Mouse (Mus musculus): Measurements from ENCODE around the gene Cd164.

The Cd164 gene

GRCm38 (mm10) chr10:41500941-41501340 lies 18.3 kb upstream of the Cd164 start:
- in situ Hi-C loops (cut with MboI): loop anchor here (5.0 to 10.0 kb wide), 2 partner anchors 69 to 196 kb away; partner anchors contain the start of genes Ak9 and Fig4

GRCm38 (mm10) chr10:41504996-41505395 lies 14.2 kb upstream of the Cd164 start:
- in situ Hi-C loops (cut with MboI): loop anchor here (5.0 to 10.0 kb wide), 3 partner anchors 73 to 200 kb away; partner anchors contain the start of genes Ak9 and Fig4

- in situ Hi-C loops (cut with MboI): loop anchor here (5.0 to 10.0 kb wide), 2 partner anchors 177 to 201 kb away; partner anchors contain the start of genes Ak9 and Fig4
These were observed 13.8 kb upstream of the Cd164 start for GRCm38 (mm10) chr10:41505446-41505845.

- in situ Hi-C loops (cut with MboI): loop anchor here (5.0 to 10.0 kb wide), 2 partner anchors 173 to 204 kb away; partner anchors contain the start of genes Ak9 and Fig4
These were observed 10.1 kb upstream of the Cd164 start for GRCm38 (mm10) chr10:41509160-41509559.

GRCm38 (mm10) chr10:41514301-41514700 lies 4.9 kb upstream of the Cd164 start:
- in situ Hi-C loops (cut with MboI): no loop called here

- in situ Hi-C loops (cut with MboI): no loop called here
These were observed 4.3 kb upstream of the Cd164 start for GRCm38 (mm10) chr10:41514921-41515320.

- in situ Hi-C loops (cut with MboI): no loop called here
These were observed 670 bp upstream of the Cd164 start for GRCm38 (mm10) chr10:41518508-41518980.

GRCm38 (mm10) chr10:41519640-41520409 lies 611 bp downstream of the Cd164 start:
- in situ Hi-C loops (cut with MboI): no loop called here

GRCm38 (mm10) chr10:41520410-41520673 lies 1.1 kb downstream of the Cd164 start:
- in situ Hi-C loops (cut with MboI): no loop called here

- in situ Hi-C loops (cut with MboI): no loop called here
These were observed 4.2 kb downstream of the Cd164 start for GRCm38 (mm10) chr10:41523386-41523785.

- in situ Hi-C loops (cut with MboI): no loop called here
These were observed 6.5 kb downstream of the Cd164 start for GRCm38 (mm10) chr10:41525696-41526095.

GRCm38 (mm10) chr10:41529972-41530371 lies 10.8 kb downstream of the Cd164 start:
- in situ Hi-C loops (cut with MboI): no loop called here

GRCm38 (mm10) chr10:41535991-41536390 lies 16.8 kb downstream of the Cd164 start:
- in situ Hi-C loops (cut with MboI): no loop called here

GRCm38 (mm10) chr10:41536714-41537113 lies 17.5 kb downstream of the Cd164 start:
- in situ Hi-C loops (cut with MboI): no loop called here

- in situ Hi-C loops (cut with MboI): no loop called here
These were observed 18.2 kb downstream of the Cd164 start for GRCm38 (mm10) chr10:41537226-41537982.

- in situ Hi-C loops (cut with MboI): no loop called here
These were observed 18.7 kb downstream of the Cd164 start for GRCm38 (mm10) chr10:41537983-41538330.

- in situ Hi-C loops (cut with MboI): no loop called here
These were observed 19.8 kb downstream of the Cd164 start for GRCm38 (mm10) chr10:41538986-41539385.

GRCm38 (mm10) chr10:41542057-41542456 lies 22.8 kb downstream of the Cd164 start:
- in situ Hi-C loops (cut with MboI): no loop called here

GRCm38 (mm10) chr10:41543439-41543838 lies 24.2 kb downstream of the Cd164 start:
- in situ Hi-C loops (cut with MboI): no loop called here

GRCm38 (mm10) chr10:41543844-41544243 lies 24.6 kb downstream of the Cd164 start:
- in situ Hi-C loops (cut with MboI): no loop called here

- in situ Hi-C loops (cut with MboI): no loop called here
These were observed 25.4 kb downstream of the Cd164 start for GRCm38 (mm10) chr10:41544481-41545190.

- in situ Hi-C loops (cut with MboI): no loop called here
These were observed 26.1 kb downstream of the Cd164 start for GRCm38 (mm10) chr10:41545224-41545755.
